Mouse (Mus musculus): ENCODE data around the gene Tmsb10. TPM values are rescaled to one million over a fixed set of nuclear protein-coding genes. Genes with fewer than 3 reads are reported as not detected.

Tmsb10 gene
- 320 and 328 TPM in 2 replicates for polyA plus RNA-seq (2015; fragmentation: Nextera tagmentation; extraction: Ambion mirVana)

DNA sequence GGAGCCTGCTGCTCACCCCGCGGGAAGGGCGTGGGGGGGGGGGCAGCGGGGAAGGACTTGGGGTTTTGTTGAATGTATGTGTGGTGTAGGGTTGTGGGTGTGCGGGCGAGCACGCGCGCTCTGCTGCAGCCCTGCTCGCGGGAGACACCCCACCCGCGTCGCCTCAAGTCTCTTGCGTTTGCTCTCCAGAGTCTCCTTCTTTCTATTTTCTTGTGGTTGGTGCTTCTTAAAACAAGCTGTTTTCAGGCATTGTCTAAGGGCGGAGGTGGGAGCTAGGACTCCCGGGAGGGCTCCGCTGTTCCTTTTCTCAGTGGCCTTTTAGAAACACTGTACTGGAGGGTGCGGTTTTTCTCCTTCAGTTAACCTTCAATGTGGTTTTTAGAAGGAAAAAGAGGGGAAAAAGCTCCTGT lies at the start of gene Tmsb10:
Gene Tmsb10 (minus strand): TSS at position 87 of the 410 bp plus-strand sequence.
- H3K4me1 ChIP-seq (ENCODE audit: insufficient read depth) = peaks cover 39% of the 10 kb centered on the region
- WGBS (ENCODE audit: insufficient replicate concordance) = 3% methylated on average over 19 of the region's 19 CpGs
- H3K9ac ChIP-seq (replicated peaks) = peak within 1 kb of the TSS; percentile 68
- no peaks in the 10 kb centered on the region for H3K27me3 ChIP-seq (ENCODE audit: insufficient read depth, low read length)
- H3K4me2 ChIP-seq (ENCODE audit: low read depth, low read length) = peak within 1 kb of the TSS; percentile 70
- TF ChIP-seq CTCF (IDR thresholded peaks at IDR 0.05; ENCODE audit: low read depth) = no peak
- no peak for TF ChIP-seq EP300 (IDR thresholded peaks at IDR 0.05; ENCODE audit: low read depth)
- H3K4me3 ChIP-seq (ENCODE audit: low read depth, low read length) = peak within 1 kb of the TSS; percentile 80
- DNase-seq (no peak), ATAC-seq (peak; percentile 22; the same call in 1 of the 2 replicates)
- H3K9me3 ChIP-seq (ENCODE audit: low read length) = no peaks in the 10 kb centered on the region
- no peaks in the 10 kb centered on the region for H3K36me3 ChIP-seq (replicated peaks; ENCODE audit: insufficient read depth, low read length)
- H3K27ac ChIP-seq (ENCODE audit: low read depth) = peak within 1 kb of the TSS; percentile 70

DNA sequence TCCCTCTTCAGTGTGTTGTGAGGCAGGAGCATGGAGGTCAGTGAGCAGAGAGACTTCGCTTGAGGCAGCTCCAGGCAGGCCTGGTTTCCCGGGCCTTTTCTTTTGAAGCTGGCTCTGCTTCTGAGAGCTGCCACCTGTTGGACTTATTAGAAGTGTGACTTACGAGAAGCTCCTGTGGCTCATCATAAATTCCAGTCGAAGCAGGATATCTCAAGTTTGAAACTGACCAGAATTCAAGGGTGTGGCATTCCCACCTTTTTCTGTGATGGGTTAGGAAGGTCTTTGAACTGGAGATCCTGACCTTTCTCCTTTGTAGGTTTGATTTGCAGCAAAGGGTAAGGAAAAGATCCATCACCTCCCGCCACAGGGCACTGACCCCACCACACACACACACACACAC lies 45.1 kb upstream of the Tmsb10 start:
- 77% methylated on average over 5 of the region's 5 CpGs for WGBS (ENCODE audit: insufficient replicate concordance)
- no peak overlapping the region for H3K9ac ChIP-seq (replicated peaks)
- ATAC-seq (no peak), DNase-seq (no peak)
- no peaks in the 10 kb centered on the region for H3K27me3 ChIP-seq (ENCODE audit: insufficient read depth, low read length)
- H3K4me1 ChIP-seq (ENCODE audit: insufficient read depth) = no peaks in the 10 kb centered on the region
- no peak overlapping the region for H3K4me3 ChIP-seq (ENCODE audit: low read depth, low read length)
- TF ChIP-seq EP300 (IDR thresholded peaks at IDR 0.05; ENCODE audit: low read depth) (no peak), CTCF (IDR thresholded peaks at IDR 0.05; ENCODE audit: low read depth) (no peak)
- H3K27ac ChIP-seq (ENCODE audit: low read depth) = no peak overlapping the region
- no peaks in the 10 kb centered on the region for H3K9me3 ChIP-seq (ENCODE audit: low read length)
- H3K4me2 ChIP-seq (ENCODE audit: low read depth, low read length) = no peak overlapping the region
- no peaks in the 10 kb centered on the region for H3K36me3 ChIP-seq (replicated peaks; ENCODE audit: insufficient read depth, low read length)

DNA sequence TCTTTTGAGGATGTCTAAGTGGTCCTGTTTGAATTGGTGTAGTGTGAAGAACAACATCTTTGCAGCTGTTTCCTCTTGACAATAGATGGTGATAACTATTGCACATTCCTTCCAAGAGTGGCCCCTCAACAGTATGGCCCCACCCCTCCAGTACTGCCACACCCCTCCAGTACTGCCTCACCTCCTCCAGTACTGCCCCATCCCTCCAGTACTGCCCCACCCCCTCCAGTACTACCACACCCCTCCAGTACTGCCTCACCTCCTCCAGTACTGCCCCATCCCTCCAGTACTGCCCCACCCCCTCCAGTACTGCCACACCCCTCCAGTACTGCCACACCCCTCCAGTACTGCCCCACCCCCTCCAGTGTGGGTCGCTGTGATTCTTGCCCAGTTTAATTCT lies 43.8 kb upstream of the Tmsb10 start:
- Histone ChIP-seq H3K4me2 (ENCODE audit: low read depth, low read length) (no peak overlapping the region), H3K4me1 (ENCODE audit: insufficient read depth) (no peaks in the 10 kb centered on the region), H3K9ac (replicated peaks) (no peak overlapping the region), H3K27me3 (ENCODE audit: insufficient read depth, low read length) (no peaks in the 10 kb centered on the region), H3K36me3 (replicated peaks; ENCODE audit: insufficient read depth, low read length) (no peaks in the 10 kb centered on the region), H3K27ac (ENCODE audit: low read depth) (no peak overlapping the region), H3K4me3 (ENCODE audit: low read depth, low read length) (no peak overlapping the region), H3K9me3 (ENCODE audit: low read length) (no peaks in the 10 kb centered on the region)
- TF ChIP-seq CTCF (IDR thresholded peaks at IDR 0.05; ENCODE audit: low read depth) (no peak), EP300 (IDR thresholded peaks at IDR 0.05; ENCODE audit: low read depth) (no peak)
- DNase-seq (no peak), ATAC-seq (no peak)
- WGBS (ENCODE audit: insufficient replicate concordance) = 48% methylated on average over 1 of the region's 1 CpGs

DNA sequence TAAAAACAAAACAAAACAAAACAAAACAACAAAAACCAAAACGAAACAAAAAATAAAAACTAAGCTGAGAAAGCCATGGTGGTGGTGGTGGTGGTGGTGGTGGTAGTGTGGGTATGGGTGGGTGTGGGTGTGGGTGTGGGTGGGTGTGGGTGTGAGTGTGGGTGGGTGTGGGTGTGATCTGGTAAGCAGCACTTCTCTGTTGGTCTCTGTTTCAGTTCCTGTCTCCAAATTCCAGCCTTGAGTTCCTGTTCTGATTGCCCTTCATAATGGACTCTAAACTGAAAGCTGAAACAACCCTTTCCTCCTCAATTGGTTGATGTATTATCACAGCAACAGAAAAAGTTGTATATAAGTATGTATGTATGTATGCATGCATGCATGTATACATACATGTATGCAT lies 40.3 kb upstream of the Tmsb10 start:
- no peak for ATAC-seq
- H3K36me3 ChIP-seq (replicated peaks; ENCODE audit: insufficient read depth, low read length) = no peaks in the 10 kb centered on the region
- H3K4me3 ChIP-seq (ENCODE audit: low read depth, low read length) = no peak overlapping the region
- TF ChIP-seq EP300 (IDR thresholded peaks at IDR 0.05; ENCODE audit: low read depth) = no peak
- no peak for TF ChIP-seq CTCF (IDR thresholded peaks at IDR 0.05; ENCODE audit: low read depth)
- no peak overlapping the region for H3K4me2 ChIP-seq (ENCODE audit: low read depth, low read length)
- 88% methylated on average over 1 of the region's 1 CpGs for WGBS (ENCODE audit: insufficient replicate concordance)
- H3K27ac ChIP-seq (ENCODE audit: low read depth) = no peak overlapping the region
- H3K9ac ChIP-seq (replicated peaks) = no peak overlapping the region
- no peaks in the 10 kb centered on the region for H3K9me3 ChIP-seq (ENCODE audit: low read length)
- no peaks in the 10 kb centered on the region for H3K27me3 ChIP-seq (ENCODE audit: insufficient read depth, low read length)
- DNase-seq = no peak
- H3K4me1 ChIP-seq (ENCODE audit: insufficient read depth) = no peaks in the 10 kb centered on the region

DNA sequence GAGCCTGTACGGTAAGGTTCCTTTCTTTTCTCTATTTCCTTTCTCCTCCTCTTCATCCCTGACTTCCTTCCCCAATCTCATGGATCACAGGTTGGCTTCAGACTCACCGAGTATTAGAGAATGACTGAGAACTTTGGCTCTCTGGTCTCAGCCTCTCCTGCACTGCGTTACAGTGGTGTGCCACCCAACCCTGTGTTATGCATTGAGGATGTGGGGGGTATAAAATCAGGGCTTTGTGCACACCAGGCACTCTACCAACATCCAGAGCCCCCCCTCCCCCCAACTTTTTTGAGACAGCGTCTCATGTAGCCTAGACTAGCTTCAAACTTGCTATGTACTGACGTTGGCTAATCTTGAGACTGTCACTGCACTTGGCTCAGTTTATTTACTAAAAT lies 35.1 kb upstream of the Tmsb10 start:
- DNase-seq (no peak), ATAC-seq (no peak)
- peaks cover 10% of the 10 kb centered on the region for H3K4me1 ChIP-seq (ENCODE audit: insufficient read depth)
- no peak overlapping the region for H3K9ac ChIP-seq (replicated peaks)
- no peaks in the 10 kb centered on the region for H3K9me3 ChIP-seq (ENCODE audit: low read length)
- H3K27ac ChIP-seq (ENCODE audit: low read depth) = no peak overlapping the region
- no peak for TF ChIP-seq EP300 (IDR thresholded peaks at IDR 0.05; ENCODE audit: low read depth)
- TF ChIP-seq CTCF (IDR thresholded peaks at IDR 0.05; ENCODE audit: low read depth) = no peak
- H3K4me3 ChIP-seq (ENCODE audit: low read depth, low read length) = no peak overlapping the region
- WGBS (ENCODE audit: insufficient replicate concordance) = 56% methylated on average over 5 of the region's 5 CpGs
- H3K36me3 ChIP-seq (replicated peaks; ENCODE audit: insufficient read depth, low read length) = no peaks in the 10 kb centered on the region
- H3K4me2 ChIP-seq (ENCODE audit: low read depth, low read length) = no peak overlapping the region
- no peaks in the 10 kb centered on the region for H3K27me3 ChIP-seq (ENCODE audit: insufficient read depth, low read length)

DNA sequence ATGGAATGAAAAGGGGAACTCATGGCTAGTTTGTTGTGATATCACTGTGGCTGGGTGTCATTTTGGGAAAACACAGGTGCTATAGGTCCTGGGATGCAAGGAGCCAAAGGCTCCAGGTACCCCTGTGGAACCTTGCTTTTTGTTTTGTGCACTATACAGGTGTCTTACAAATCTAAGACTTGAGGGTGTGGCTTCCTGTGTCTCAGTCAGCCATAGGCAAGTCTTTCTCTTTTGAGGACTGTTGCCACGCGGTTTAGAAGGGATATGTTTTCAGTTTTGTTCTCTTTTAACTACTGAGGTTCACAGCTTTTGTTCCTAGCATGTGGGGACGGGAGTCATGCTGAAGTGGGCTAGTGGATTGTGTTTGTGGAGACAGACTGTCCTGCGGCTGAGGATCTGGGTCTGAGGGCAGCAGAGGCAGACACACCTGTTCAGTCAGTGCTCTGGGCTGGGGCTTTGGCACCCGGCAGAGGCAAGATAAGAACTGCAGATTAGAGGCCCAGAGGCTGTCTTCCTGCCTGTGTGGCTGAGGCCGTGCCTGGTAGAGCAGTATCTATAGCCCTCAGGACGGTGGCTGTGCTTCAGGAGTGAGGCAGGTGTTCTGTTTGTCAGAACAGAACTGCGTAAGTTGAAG lies 34.6 kb upstream of the Tmsb10 start:
- H3K4me1 ChIP-seq (ENCODE audit: insufficient read depth) = peaks cover 10% of the 10 kb centered on the region
- H3K4me2 ChIP-seq (ENCODE audit: low read depth, low read length) = no peak overlapping the region
- H3K27ac ChIP-seq (ENCODE audit: low read depth) = no peak overlapping the region
- TF ChIP-seq CTCF (IDR thresholded peaks at IDR 0.05; ENCODE audit: low read depth) (no peak), EP300 (IDR thresholded peaks at IDR 0.05; ENCODE audit: low read depth) (no peak)
- ATAC-seq (no peak), DNase-seq (no peak)
- WGBS (ENCODE audit: insufficient replicate concordance) = 39% methylated on average over 8 of the region's 8 CpGs
- no peak overlapping the region for H3K9ac ChIP-seq (replicated peaks)
- no peaks in the 10 kb centered on the region for H3K27me3 ChIP-seq (ENCODE audit: insufficient read depth, low read length)
- H3K9me3 ChIP-seq (ENCODE audit: low read length) = no peaks in the 10 kb centered on the region
- no peaks in the 10 kb centered on the region for H3K36me3 ChIP-seq (replicated peaks; ENCODE audit: insufficient read depth, low read length)
- H3K4me3 ChIP-seq (ENCODE audit: low read depth, low read length) = no peak overlapping the region
